Mouse (Mus musculus) kidney, embryonic 14.5 days (tissue): ENCODE results near the gene Tbc1d13. TPM values are rescaled to one million over a fixed set of nuclear protein-coding genes. Genes with fewer than 3 reads are reported as not detected.
"Not testable (repeated sequence)": the region's sequence is repeated elsewhere in the genome, so short reads cannot be mapped to it uniquely, and the experiment has no call there.

Source experiments
- ATAC-seq: fragments of 200-750 bp; cut with Nextera tagmentation; 2 replicates; pipeline ENCODE4 v1.8.0; 2017; ENCODE audit warnings: moderate number of reproducible peaks, mild to moderate bottlenecking, moderate TSS enrichment, moderate library complexity; ENCODE audit not compliant: low FRiP score, low TSS enrichment
- H3K27ac ChIP-seq: fragments of 300-500 bp; sonication (generic); 2 replicates; pipeline ENCODE4 v1.5.1; 2014; ENCODE audit warnings: low read depth, mild to moderate bottlenecking, low read length, moderate library complexity, mixed read lengths
- H3K27me3 ChIP-seq: fragments of 300-500 bp; sonication (generic); 2 replicates; pipeline ENCODE4 v1.6.1; 2014; ENCODE audit warnings: mild to moderate bottlenecking, low read length; ENCODE audit not compliant: control insufficient read depth, insufficient read depth
- H3K36me3 ChIP-seq: fragments of 300-500 bp; sonication (generic); 2 replicates; pipeline ENCODE4 v1.6.1; 2014; ENCODE audit warnings: low read length, mixed read lengths; ENCODE audit not compliant: control insufficient read depth, insufficient read depth
- H3K4me1 ChIP-seq: fragments of 300-500 bp; sonication (generic); 2 replicates; pipeline ENCODE4 v1.6.1; 2014; ENCODE audit warnings: low read length, mixed read lengths; ENCODE audit not compliant: control insufficient read depth, insufficient read depth
- H3K4me2 ChIP-seq: fragments of 300-500 bp; sonication (generic); replicated peaks from 2 replicates; pipeline ENCODE4 v1.6.1; 2014; ENCODE audit warnings: low read depth, mild to moderate bottlenecking, low read length
- H3K4me3 ChIP-seq: fragments of 300-500 bp; sonication (generic); 2 replicates; pipeline ENCODE4 v1.5.1; 2014; ENCODE audit warnings: mild to moderate bottlenecking, low read length
- H3K9ac ChIP-seq: fragments of 300-500 bp; sonication (generic); 2 replicates; pipeline ENCODE4 v1.6.1; 2014; ENCODE audit warnings: low read depth, mild to moderate bottlenecking, low read length, moderate library complexity
- H3K9me3 ChIP-seq: fragments of 300-500 bp; sonication (generic); 2 replicates; pipeline ENCODE4 v1.6.1; 2016; ENCODE audit warnings: low read length; ENCODE audit not compliant: control insufficient read depth
- WGBS: fragments of 180-500 bp; shearing (Covaris S2); extraction: QIAGEN DNeasy Blood & Tissue Kit; methylation state at CpG from one replicate; pipeline ENCODE4 v1.1.7; 2014; 5-methylcytosine and 5-hydroxymethylcytosine counted together
- polyA plus RNA-seq: library from polyadenylated mRNA; unstranded; fragments of >200 nt; fragmentation: Nextera tagmentation; extraction: Ambion mirVana; gene quantifications from 2 replicates; pipeline ENCODE4 v1.2.1, GENCODE M21; 2014

Gene Tbc1d13
- polyA plus RNA-seq, 1 experiment from 2014 or later, result 15.3 TPM

GRCm38 (mm10) chr2:30122766-30123165 is 10.8 kb upstream of the Tbc1d13 start:
- WGBS, result 88% methylated on average over 5 of the region's 5 CpGs
- 0 out of 2 replicates have a peak overlapping the region, but pooled peaks have one; percentile 86 for H3K9ac ChIP-seq
- H3K27me3 ChIP-seq, result no peaks in the 10 kb centered on the region
- no peak for ATAC-seq
- no peaks in the 10 kb centered on the region for H3K9me3 ChIP-seq
- peaks cover 7% of the 10 kb centered on the region; the same call in 1 of the 2 replicates for H3K4me1 ChIP-seq
- 0 out of 2 replicates have a peak, but pooled peaks cover 7% of the 10 kb centered on the region for H3K36me3 ChIP-seq
- no peak overlapping the region for H3K27ac ChIP-seq
- no peak overlapping the region for H3K4me3 ChIP-seq
- H3K4me2 ChIP-seq, result no peak overlapping the region

GRCm38 (mm10) chr2:30123729-30124471 is 9.6 kb upstream of the Tbc1d13 start:
- Histone ChIP-seq H3K4me3 (peak overlapping the region; percentile 91), H3K9me3 (no peaks in the 10 kb centered on the region), H3K36me3 (0 out of 2 replicates have a peak, but pooled peaks cover 7% of the 10 kb centered on the region), H3K9ac (peak overlapping the region; percentile 86), H3K4me1 (peaks cover 7% of the 10 kb centered on the region; the same call in 1 of the 2 replicates), H3K27me3 (no peaks in the 10 kb centered on the region), H3K27ac (peak overlapping the region; percentile 83), H3K4me2 (peak overlapping the region; percentile 83)
- 1% methylated on average over 43 of the region's 44 CpGs for WGBS
- peak; percentile 81 for ATAC-seq

- Histone ChIP-seq H3K9me3 (no peaks in the 10 kb centered on the region), H3K4me1 (peaks cover 7% of the 10 kb centered on the region; the same call in 1 of the 2 replicates), H3K4me3 (peak within 1 kb of the TSS; percentile 91), H3K27me3 (no peaks in the 10 kb centered on the region), H3K4me2 (peak within 1 kb of the TSS; percentile 83), H3K36me3 (0 out of 2 replicates have a peak, but pooled peaks cover 7% of the 10 kb centered on the region), H3K9ac (peak within 1 kb of the TSS; percentile 86), H3K27ac (peak within 1 kb of the TSS; percentile 83)
- WGBS, result 10% methylated on average over 31 of the region's 31 CpGs
- peak; percentile 97 for ATAC-seq
Observed at GRCm38 (mm10) chr2:30124472-30125274, 8.9 kb upstream of the Tbc1d13 start, which contains the start of gene Zer1. TSS of gene Zer1 (minus strand) at chr2:30124585.

GRCm38 (mm10) chr2:30128789-30129188 is 4.8 kb upstream of the Tbc1d13 start:
- Histone ChIP-seq H3K27me3 (no peaks in the 10 kb centered on the region), H3K4me3 (no peak overlapping the region), H3K4me2 (no peak overlapping the region), H3K4me1 (peaks cover 9% of the 10 kb centered on the region; the same call in 1 of the 2 replicates), H3K9me3 (no peaks in the 10 kb centered on the region), H3K36me3 (no peaks in the 10 kb centered on the region), H3K27ac (no peak overlapping the region), H3K9ac (no peak overlapping the region)
- WGBS, result 41% methylated on average over 2 of the region's 2 CpGs
- ATAC-seq, result no peak

- H3K36me3 ChIP-seq, result no peaks in the 10 kb centered on the region
- H3K27me3 ChIP-seq, result no peaks in the 10 kb centered on the region
- WGBS, result 86% methylated on average over 4 of the region's 4 CpGs
- H3K4me1 ChIP-seq, result peaks cover 15% of the 10 kb centered on the region; the same call in 1 of the 2 replicates
- no peak overlapping the region for H3K4me3 ChIP-seq
- ATAC-seq, result no peak
- H3K9me3 ChIP-seq, result no peaks in the 10 kb centered on the region
- H3K27ac ChIP-seq, result no peak overlapping the region
- H3K4me2 ChIP-seq, result no peak overlapping the region
- H3K9ac ChIP-seq, result no peak overlapping the region
Observed at GRCm38 (mm10) chr2:30130156-30130555, 3.4 kb upstream of the Tbc1d13 start.

GRCm38 (mm10) chr2:30131240-30131639 is 2.3 kb upstream of the Tbc1d13 start:
- ATAC-seq, H3K36me3 ChIP-seq, H3K4me2 ChIP-seq, H3K27ac ChIP-seq, H3K4me3 ChIP-seq, H3K9me3 ChIP-seq, H3K27me3 ChIP-seq, H3K9ac ChIP-seq: not testable (repeated sequence)
- peaks cover 15% of the 10 kb centered on the region; the same call in 1 of the 2 replicates for H3K4me1 ChIP-seq
- 66% methylated on average over 5 of the region's 5 CpGs for WGBS

GRCm38 (mm10) chr2:30132801-30133612 is 539 bp upstream of the Tbc1d13 start:
- Histone ChIP-seq H3K4me1 (peaks cover 15% of the 10 kb centered on the region; the same call in 1 of the 2 replicates), H3K4me2 (peak overlapping the region; percentile 90), H3K27me3 (no peaks in the 10 kb centered on the region), H3K4me3 (peak overlapping the region; percentile 87), H3K27ac (peak overlapping the region; percentile 82; the same call in 1 of the 2 replicates), H3K9me3 (no peaks in the 10 kb centered on the region), H3K9ac (peak overlapping the region; percentile 76), H3K36me3 (peaks cover 16% of the 10 kb centered on the region)
- WGBS, result 21% methylated on average over 16 of the region's 16 CpGs
- peak; percentile 18 for ATAC-seq

GRCm38 (mm10) chr2:30134378-30134711 is 799 bp downstream of the Tbc1d13 start:
- H3K4me1 ChIP-seq, result peaks cover 15% of the 10 kb centered on the region; the same call in 1 of the 2 replicates
- peaks cover 16% of the 10 kb centered on the region for H3K36me3 ChIP-seq
- H3K4me2 ChIP-seq, result peak overlapping the region; percentile 90
- no peaks in the 10 kb centered on the region for H3K27me3 ChIP-seq
- peak overlapping the region; percentile 82; the same call in 1 of the 2 replicates for H3K27ac ChIP-seq
- 0 out of 2 replicates have a peak, but pooled peaks have one; percentile 6 for ATAC-seq
- peak overlapping the region; percentile 87 for H3K4me3 ChIP-seq
- H3K9ac ChIP-seq, result peak overlapping the region; percentile 76
- no peaks in the 10 kb centered on the region for H3K9me3 ChIP-seq
- WGBS, result 18% methylated on average over 6 of the region's 6 CpGs
